Mouse (Mus musculus) T-cell, adult 2 months (primary cell): Measurements from ENCODE around the gene Rabep2.

Experiments
- DNase-seq: peaks from one replicate; pipeline ENCODE4 v3.0.0; 2022; ENCODE audit warnings: low spot score

The Rabep2 gene

DNA sequence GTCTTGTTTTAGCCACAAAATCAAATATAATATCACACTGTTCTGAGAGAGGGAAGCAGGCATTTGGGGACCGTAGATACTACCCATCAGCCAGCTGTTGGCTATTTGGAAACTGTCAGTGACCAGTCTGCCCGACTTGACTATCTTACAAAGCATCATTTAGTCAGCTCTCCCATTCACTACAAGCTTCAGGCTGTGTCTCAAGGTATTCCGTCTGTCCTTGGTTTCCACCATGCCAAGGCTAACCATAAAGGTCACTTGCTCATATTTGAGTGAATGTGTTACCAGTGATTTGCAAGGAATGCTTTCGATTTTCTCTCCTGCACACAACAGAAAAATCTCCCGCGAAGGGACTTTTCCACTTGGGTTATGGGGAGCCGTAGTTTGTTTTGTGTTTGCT, 6.2 kb downstream of the Rabep2 start:
- DNase-seq = no peak

DNA sequence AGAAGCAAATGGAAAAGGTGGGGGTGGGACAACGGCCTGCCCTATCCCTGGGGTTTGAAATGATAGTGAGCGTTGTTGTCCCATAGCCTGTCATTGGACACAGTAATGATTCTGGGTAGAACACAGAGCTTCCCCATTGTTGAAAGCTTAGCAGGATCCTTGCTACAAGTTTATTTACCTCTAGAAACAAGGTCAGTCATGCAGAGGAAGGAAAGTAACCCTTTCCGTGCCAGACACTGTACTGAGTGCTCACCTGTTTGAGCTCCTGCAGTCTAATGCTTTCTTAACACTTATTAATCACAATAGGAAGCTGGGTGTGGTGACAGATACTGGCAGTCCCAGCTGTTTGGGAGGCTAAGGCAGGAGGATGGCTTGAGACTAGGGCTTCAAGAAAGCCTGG, 7.2 kb downstream of the Rabep2 start:
- no peak for DNase-seq

DNA sequence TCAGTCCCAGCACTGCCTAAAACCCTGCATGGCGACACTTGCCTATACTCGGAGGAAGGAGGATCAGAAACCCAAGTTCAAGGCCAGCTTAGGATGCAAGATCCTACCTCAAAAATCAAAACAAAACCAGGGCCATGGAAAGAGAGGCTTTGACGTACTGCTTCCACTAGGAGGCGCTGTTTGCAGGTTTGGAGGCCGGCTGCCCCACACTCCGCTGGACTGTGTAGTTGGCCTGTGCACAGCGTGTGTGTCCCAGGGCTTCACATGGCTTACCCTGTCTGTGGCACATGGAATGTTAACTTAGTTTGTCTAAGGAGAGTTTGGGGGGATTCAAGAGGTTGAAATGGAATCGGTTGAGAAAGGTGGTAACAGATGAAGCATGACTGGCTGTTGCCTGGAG, 8.3 kb downstream of the Rabep2 start:
- peak; percentile 57 for DNase-seq

DNA sequence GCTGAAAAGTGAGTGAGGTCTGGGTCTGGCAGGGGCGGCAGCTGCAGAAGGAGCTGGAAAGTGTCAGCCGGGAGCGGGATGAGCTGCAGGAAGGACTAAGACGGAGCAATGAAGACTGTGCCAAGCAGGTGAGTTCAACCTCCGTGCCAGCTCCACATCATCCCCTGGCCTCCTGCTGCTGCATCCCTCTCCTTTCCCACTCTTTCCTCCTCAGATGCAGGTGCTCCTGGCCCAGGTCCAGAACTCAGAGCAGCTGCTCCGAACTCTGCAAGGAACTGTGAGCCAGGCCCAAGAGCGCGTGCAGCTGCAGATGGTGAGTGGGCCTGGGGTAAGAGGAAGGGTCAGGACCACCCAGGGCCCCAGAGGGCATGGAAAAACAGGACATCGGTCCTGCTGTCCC, 11.6 kb downstream of the Rabep2 start:
- DNase-seq = no peak

DNA sequence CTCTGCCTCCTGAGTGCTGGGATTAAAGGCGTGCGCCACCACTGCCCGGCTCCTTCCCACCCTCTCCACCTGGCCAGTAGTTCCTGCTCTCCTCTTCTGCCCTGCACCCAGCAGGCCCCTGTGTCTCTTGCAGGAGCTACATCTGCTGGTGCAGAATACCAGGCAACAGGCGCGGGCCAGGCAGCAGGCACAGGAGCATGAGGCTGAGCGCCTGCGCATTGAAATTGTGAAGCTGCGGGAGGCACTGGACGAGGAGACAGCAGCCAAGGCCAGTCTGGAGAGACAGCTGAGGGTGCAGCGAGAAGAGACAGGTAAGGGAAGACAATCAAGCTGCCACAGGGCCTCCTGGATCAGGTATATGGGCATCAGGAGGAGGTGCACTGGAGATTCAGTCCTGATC, 15.4 kb downstream of the Rabep2 start:
- no peak for DNase-seq

DNA sequence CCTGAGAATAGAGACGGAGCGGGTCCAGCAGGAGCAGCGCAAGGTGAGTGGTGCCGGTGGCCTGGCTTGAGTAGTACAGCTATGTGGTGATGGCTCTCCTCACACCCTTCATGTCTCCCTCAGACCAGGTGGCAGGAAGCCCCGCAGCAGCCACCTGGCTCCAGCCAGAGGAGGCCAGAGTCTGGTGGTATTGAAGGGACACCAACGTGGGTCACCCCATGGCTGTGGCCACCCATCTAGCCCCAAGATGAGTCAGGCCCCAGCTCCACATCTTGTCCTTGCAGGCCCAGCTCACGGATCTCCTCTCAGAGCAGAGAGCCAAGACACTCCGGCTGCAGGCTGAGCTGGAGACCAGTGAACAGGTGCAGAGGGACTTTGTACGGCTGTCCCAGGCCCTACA, 16.0 kb downstream of the Rabep2 start:
- DNase-seq = no peak

DNA sequence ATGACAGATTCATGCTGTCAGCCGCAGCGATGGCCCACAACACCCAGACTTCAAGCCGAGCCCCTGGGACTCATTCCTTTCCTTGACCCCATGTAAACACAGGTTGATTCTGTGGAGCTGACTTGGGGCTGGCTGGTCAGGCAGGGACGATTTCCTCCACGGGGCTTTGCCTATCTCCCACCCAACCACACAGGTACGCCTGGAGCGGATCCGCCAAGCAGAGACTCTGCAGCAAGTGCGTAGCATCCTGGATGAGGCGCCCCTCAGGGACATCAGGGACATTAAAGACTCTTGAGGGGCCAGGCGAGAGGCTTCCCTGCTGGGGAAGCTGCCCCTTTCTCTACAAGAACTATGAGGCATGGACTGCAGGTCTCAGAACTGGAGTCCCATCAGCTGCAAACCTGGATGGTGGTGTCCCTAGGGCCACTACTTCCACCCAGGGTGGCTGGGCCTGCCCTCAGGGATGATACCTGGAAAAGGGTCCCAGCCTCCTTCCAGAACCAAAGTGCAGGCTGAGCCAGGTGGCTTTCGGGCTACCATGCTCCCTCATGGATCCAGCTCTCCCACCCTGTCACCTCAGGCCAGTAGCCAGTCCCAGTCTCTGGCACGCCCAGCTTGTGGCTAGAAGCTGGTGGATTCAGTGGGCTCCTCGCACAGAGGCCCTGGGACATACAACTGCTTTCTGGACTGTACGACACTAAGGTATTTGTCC, 16.7 kb downstream of the Rabep2 start:
- no peak for DNase-seq

DNA sequence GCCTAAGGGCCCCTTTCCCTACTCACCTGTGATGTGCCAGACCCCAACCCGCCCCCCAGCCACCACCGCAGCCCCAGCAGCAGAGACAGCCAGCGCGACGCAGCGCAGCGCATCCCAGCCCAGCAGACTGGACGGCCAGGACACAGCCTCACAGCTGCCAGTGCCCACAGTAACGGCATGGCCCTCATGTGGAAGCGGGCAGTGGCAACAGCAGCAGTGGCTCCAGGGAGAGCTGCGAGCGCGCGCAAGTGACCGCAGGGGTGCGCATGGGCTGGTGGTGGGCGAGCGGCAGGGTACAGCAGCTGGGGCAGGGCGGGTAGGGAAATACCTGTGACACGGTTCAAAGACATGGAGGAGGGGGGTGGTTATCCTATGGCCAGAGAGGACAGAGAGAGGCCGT, 17.7 kb downstream of the Rabep2 start:
- DNase-seq = no peak

DNA sequence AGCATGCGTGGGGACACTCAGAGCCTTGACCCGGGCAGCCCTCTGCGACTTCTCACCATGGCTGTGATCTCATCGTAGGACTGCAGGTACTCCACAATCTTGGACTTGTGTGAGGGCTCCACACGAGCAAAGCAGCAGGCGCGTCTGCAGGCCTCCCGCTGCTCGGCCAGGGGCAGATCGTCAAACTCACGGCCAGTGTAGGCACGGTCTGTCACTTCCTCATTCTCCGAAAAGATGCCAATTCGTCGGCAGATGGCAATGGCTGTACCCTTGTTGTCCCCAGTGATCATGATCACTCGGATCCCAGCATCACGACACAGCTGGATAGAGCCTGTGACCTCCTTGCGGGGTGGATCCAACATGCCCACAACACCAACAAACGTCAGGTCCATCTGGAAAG, 19.9 kb downstream of the Rabep2 start:
- no peak for DNase-seq

DNA sequence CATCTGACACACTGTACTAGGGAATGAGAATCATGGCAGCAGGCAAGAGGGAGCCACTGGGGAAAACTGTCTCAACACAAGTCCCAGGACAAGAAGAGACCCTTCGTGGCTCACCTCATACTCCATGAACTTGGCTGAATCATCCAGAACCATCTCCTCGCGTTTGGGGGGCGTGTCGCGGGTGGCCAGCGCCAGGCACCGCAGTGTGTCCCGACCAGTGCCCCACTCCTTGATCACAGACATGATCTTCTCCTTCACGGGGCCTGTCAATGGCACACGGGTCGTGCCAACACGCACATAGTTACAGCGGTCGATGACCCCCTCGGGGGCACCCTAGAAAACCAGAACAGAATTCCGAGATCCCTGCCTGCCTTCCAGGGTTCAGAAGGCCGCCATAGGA, 21.4 kb downstream of the Rabep2 start:
- no peak for DNase-seq

DNA sequence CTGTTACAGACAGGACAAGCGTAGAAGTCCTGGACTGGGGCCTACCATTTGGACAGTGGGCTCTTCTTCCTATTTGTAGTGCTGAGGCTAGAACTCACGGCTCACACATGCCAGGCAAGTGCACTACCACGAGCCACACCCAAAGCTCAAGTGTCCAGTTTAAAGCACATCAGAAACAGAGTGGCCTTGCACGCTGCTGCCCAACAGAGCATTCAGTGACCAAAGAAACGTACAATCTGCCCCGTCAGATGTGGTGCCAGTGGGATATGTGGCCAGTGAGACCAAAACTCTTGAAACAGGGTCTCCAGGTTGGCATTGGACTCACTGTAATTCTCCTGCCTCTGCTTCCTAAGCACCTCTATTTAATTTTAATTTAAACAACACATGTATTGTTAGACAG, 22.1 kb downstream of the Rabep2 start:
- no peak for DNase-seq

DNA sequence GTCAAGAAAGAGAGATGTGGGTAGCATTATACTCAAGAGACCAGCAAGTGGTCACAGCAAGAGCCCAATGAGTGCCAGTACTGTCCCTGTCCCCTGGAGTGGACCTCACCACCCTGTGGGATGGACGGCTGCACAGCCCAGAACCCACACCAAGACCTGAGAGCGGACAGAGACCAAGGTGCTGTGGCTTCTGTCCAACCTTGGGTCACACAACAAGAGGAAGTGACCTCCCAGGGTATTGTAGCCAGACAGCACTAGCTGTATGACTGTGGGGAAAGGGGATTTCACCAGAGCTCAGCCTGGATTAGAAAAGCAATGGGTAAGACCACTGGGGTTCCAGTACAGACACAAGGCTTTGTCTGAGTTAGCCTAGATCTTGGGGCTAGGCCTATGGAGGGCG, 23.7 kb downstream of the Rabep2 start:
- DNase-seq = no peak

DNA sequence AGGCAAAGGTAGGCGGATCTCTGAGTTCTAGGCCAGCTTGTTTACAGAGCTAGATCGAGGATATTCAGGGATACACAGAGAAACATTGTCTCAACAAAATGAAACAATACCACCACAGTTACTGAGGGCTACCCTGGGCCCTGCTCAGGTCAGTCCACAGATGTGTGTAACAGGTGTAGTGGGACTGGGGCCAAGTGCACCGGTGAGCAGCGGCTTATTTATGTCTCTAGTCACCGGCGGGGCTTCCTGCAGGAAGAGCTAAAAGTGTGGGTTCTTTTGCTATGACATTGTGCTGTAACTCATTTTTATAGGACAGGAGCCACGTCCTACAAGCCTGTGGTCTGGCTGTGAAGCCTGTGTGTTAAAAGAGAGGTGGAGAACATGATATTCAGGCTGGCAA, 25.3 kb downstream of the Rabep2 start:
- no peak for DNase-seq

DNA sequence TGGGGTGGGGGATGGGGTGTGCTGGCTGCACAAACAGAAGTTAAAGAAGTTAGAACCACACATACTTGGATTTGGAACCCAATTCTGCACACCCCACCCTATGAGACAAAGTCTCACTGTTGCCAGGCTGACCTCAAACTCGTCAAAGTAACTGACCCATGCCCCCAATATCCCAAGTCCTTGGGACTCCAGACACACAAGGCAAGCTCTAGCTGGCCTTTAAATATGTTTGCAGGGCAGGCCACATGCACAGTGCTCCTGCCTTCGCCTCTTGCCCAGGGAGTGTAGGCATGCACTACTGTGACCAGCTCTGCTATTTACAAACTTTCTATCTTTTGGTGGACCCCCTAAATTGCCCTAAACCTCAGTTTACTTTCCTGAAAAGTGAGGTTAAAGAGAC, 26.7 kb downstream of the Rabep2 start:
- DNase-seq = no peak

DNA sequence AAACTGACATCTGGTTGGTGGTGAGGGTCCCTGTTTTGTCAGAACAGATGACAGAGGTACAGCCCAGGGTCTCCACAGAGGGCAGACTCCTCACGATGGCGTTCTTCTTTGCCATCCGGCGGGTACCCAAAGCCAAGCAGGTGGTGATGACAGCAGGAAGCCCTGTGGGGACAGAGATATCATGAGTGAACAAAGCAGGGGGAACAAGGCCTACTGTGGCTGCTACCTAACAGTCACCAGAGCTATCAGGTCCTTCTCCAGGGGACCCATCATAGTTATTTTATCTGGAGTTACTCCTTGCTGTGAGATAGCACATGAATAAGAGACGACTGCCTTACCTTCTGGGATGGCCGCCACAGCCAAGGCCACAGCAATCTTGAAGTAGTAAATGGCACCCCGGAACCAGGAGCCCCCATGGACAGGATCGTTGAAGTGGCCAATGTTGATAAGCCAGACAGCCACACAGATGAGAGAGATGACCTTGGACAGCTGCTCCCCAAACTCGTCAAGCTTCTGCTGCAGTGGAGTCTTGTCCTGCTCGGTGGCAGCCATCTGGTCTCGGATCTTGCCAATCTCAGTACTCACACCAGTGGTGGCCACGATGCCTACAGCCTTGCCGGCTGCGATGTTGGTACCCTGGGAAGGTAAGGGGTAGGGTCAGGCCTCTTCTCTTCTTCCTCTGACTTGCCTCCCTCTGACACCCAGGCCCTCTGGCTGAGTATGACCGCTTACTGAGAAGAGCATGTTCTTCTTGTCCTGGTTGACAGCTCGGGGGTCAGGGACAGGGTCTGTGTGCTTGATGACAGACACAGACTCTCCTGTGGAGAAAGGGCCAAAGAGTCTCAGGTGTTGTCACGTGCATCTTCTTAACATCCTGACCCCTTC, 28.1 kb downstream of the Rabep2 start:
- DNase-seq = no peak

DNA sequence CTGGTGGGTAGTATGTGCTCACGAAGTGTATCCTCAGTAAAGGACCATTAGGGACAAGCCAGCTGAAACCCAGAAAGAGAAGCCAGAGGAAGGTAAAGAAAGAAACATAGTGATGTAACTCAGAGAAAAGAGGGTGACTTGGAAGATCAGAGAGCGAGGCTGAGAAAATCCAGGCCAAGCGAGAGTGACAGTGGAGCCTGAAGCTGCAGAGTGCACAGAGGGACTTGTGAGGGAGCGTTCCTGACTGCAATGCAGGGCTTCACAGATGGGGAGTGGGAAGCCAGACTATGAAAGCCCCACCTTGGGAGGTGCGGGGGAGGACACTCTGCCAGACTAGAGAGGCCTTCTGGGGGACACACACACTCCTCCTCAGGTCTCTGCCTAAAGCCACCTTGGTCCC, 29.7 kb downstream of the Rabep2 start:
- no peak for DNase-seq

DNA sequence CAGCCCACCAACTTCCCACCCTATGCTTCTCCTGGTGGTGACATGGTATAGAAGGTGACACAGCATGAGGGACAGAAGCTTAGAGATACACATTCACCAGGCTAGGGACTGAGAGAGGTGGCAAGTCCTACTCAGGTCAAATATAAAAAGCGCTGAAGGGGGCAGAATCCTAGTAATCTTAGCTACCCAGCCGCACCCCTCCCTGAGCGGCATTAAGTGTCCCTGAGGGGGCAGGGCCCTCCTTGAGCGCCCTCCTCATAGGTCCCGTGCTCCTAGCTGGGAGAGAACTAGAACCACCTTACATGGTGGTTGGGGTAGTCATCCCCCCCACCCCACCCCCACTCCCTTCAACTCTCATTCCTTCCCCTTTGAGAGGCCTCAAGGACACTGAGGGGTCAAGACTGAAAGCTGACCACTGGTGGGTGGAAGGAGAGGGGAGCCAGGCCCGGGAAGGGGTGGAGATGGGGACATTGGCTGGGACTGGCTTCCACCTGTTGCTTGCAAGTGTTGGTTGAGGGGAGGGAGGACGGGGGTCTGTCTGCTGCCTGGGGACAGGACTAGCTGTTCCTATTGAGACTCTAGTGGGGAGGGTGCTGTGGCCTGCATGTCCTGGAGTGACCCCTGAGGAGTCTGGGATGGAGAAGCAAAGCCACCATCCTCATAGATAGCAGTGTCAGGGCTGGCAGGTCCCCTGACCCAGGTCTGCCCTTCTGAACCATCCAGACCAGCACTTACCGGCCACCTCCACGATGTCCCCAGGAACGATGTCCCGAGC, 30.5 kb downstream of the Rabep2 start:
- no peak for DNase-seq

DNA sequence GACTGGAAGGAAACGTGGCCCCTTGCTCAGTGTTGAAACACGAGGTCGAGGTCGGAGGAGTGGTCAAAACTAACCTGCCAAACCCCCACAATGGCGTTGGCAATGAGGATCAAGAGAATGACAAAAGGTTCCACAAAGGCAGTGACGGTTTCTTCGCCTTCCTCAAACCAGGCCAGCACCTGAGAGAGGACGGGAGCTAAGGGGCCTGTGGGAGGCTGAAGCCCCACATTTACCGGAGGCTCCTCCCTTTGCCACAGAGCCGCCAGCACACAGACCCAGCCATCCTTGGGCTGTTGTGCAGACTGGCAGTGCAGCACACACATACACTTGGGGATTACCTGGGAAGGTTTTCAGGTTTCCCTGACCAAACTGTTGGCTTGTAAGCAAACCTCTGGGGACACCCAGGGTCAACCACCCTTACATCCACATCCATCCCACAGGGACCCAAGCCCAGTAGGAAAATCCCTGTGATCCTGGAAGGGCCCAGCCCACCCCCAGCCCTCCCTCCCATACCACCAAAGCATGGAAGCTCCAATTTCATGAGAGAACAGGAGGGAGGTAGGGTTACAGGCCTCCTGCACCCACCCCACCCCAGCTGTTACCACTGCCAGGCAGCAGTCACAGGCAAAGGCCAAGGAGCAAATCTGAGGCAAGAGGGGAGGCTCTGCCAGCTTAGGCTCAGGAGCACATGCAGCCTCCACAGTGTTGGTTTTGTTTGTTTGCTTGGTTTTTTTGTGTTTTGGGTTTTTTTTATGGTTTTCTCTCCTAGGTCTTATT, 32.3 kb downstream of the Rabep2 start:
- DNase-seq = no peak

DNA sequence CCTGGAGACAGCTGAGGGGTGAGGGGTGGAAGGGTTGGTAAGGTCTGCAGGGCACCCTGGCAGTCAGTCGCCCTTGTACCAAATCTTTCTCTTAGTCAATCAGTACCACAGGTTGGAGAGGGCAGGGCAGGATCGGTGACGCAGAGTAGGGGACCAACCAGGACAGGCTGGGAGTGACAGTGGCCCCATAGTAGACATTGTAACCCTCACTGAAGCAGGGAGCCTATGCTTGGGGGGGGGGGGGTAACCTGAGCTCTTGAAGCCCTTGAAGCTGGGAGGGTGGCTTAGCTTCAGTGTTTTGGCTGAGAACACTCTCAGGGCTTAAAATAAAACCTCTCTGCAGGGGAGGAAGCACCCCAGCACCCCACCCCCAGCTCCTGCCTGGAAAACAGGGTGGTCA, 33.1 kb downstream of the Rabep2 start:
- DNase-seq = no peak

DNA sequence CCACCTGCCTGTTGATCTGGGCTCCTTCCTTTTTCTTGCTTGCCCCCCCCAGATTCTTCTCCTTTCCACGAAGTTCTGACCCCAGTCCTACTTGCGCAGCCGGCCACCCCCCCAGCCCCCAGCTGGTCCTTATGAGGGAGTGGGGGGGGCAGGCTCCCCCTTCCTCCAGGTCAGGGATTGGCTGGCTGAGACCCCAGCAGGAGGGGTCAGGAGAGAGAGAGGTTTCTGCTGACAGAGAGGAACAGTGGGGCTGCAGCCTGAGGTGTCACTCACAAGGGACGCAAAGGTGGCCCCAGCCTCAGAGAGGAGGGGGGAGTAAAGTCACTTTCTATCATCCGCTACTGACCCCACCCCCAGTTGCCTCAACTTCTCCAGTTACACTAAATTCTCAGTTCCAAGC, 34.4 kb downstream of the Rabep2 start, which contains the start of gene Atp2a1:
Atp2a1 (minus strand) TSS at position 105 of the 400 bp plus-strand sequence.
- no peak for DNase-seq

DNA sequence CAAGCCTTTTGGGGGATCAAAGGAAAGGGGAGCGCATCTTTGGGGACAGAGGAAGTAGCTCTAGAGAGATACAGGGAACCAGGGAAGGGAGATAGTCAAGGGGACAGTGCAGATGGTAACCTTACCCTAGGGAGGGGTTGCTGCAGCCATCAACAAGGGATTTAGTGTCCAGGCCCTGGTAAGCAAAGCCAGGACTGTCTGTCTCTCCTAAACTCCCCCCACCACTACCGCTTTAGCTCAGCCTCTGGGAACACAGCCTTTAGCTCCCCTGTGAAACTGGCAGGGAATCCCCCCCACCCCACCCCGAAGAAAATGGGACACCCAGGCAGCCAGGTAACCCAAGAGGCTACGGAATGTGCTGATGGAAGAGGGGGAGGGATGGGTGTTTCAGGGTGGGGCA, 35.0 kb downstream of the Rabep2 start:
- no peak for DNase-seq

DNA sequence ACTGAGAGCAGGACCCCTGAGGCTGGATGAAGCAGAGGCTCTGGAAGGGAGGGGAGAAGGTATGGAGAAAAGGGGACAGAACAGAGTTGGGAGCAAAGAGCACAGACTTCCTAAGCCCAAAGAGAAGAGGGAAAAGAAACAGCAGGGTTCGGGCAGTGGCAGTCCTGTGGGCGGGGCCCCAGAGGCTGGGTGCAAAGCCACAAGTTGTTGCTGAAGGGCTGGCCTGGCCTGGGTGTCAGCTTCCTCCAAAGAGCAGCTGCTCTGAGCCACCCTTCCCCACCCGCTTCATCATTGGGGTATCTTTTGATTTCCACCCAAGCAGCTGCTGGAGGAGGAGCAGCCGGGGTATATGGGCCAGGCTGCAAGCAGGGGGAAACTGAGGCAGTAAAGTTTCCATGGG, 35.6 kb downstream of the Rabep2 start:
- no peak for DNase-seq
